Mouse (Mus musculus): ENCODE results near the gene Uso1.

- TF ChIP-seq TAL1 (IDR thresholded peaks at IDR 0.05; ENCODE audit: low read length), result no peak
- no peak for TF ChIP-seq GATA1 (IDR thresholded peaks at IDR 0.05; ENCODE audit: low read length)
Measured at GRCm38 (mm10) chr5:92240769-92241168, 103.0 kb downstream of the Uso1 start.

Data from erythroblast, embryonic 14.5 days (primary cell).